Mouse (Mus musculus): Measurements from ENCODE around the gene Mplkip.

Gene Mplkip

GRCm38 (mm10) chr13:17694911-17695699 is at the start of gene Mplkip, which contains the start of gene Sugct:
Mplkip (plus strand) TSS chr13:17695192.
Sugct (minus strand) TSS chr13:17695553.
- CTCF ChIA-PET: no interaction called here

- CTCF ChIA-PET: no interaction called here
These were observed 27.6 kb upstream of the Mplkip start for GRCm38 (mm10) chr13:17667380-17667779.

- CTCF ChIA-PET: no interaction called here
These were observed 23.9 kb upstream of the Mplkip start for GRCm38 (mm10) chr13:17671122-17671521.

- CTCF ChIA-PET: no interaction called here
These were observed 5.5 kb upstream of the Mplkip start for GRCm38 (mm10) chr13:17689461-17689860.

GRCm38 (mm10) chr13:17690686-17691085 is 4.3 kb upstream of the Mplkip start:
- CTCF ChIA-PET: no interaction called here

- CTCF ChIA-PET: no interaction called here
These were observed 3.6 kb upstream of the Mplkip start for GRCm38 (mm10) chr13:17691436-17691835.

- CTCF ChIA-PET: interaction anchor here (0.6 kb wide), 1 partner anchor 32 kb away, joined by 4 read pairs; no protein-coding TSS in a partner anchor
These were observed 1.2 kb upstream of the Mplkip start for GRCm38 (mm10) chr13:17693816-17694215.

- CTCF ChIA-PET: no interaction called here
These were observed 578 bp upstream of the Mplkip start for GRCm38 (mm10) chr13:17694414-17694813.

GRCm38 (mm10) chr13:17695898-17696580 is 1.0 kb downstream of the Mplkip start:
- CTCF ChIA-PET: no interaction called here

- CTCF ChIA-PET: no interaction called here
These were observed 5.2 kb downstream of the Mplkip start for GRCm38 (mm10) chr13:17700090-17700715.

- CTCF ChIA-PET: no interaction called here
These were observed 6.3 kb downstream of the Mplkip start for GRCm38 (mm10) chr13:17701322-17701721.

GRCm38 (mm10) chr13:17702311-17702710 is 7.3 kb downstream of the Mplkip start:
- CTCF ChIA-PET: no interaction called here

GRCm38 (mm10) chr13:17705188-17705826 is 10.3 kb downstream of the Mplkip start:
- CTCF ChIA-PET: no interaction called here

- CTCF ChIA-PET: no interaction called here
These were observed 13.9 kb downstream of the Mplkip start for GRCm38 (mm10) chr13:17708784-17709311.

GRCm38 (mm10) chr13:17717357-17717756 is 22.4 kb downstream of the Mplkip start:
- CTCF ChIA-PET: no interaction called here

- CTCF ChIA-PET: no interaction called here
These were observed 32.9 kb downstream of the Mplkip start for GRCm38 (mm10) chr13:17727922-17728321.

- CTCF ChIA-PET: no interaction called here
These were observed 33.8 kb downstream of the Mplkip start for GRCm38 (mm10) chr13:17728798-17729197.
